Mouse (Mus musculus): ENCODE results near the gene Ube2cbp.

DNA sequence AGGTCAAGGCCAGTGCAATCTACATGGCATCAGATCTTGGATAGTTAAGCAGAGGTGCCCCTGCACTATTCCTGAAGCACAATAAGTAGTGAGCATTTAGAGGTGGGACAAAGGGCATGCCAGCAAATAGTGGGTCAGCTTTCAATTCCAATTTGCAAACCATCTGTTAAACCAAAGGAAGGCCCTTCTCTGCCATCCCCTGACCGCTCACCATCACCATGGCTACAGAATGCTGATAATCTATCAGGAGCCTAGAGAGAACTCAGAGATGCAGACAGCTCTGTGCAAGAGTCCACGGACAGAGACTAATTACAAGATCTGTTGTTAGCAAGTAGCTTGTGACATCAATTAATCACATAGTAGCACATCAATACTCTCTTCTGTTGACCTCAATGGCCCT is 198.1 kb downstream of the Ube2cbp start:
- no peak for TF ChIP-seq CTCF (IDR thresholded peaks at IDR 0.05; ENCODE audit: low read depth)
- no peak for TF ChIP-seq EP300 (optimal IDR thresholded peaks at IDR 0.05)

Measured in stomach, postnatal 0 days (tissue).